ENCODE assay signal across 8 mouse cellular contexts in genomic region chr6:122811280-122811652, GRCm38 (mm10). TPM values are rescaled to one million over a fixed set of nuclear protein-coding genes. Genes with fewer than 3 reads are reported as not detected.
A peak's percentile ranks its signal among the peaks of the same experiment; 100 is the strongest.
DNase-seq lines count a peak whose midpoint lies in the region; ATAC-seq and TF ChIP-seq lines count a peak whose summit lies in the region.

No protein-coding gene starts in this region.

- no peaks in the 10 kb centered on the region for H3K27me3 ChIP-seq in C2C12 (ENCODE audit: control insufficient read depth, insufficient read depth, insufficient read length)
- no peaks in the 10 kb centered on the region for H3K27me3 ChIP-seq in embryonic facial prominence, embryonic 15.5 days
- H3K27me3 ChIP-seq in kidney, embryonic 15.5 days: no peaks in the 10 kb centered on the region

- no peaks in the 10 kb centered on the region for H3K36me3 ChIP-seq in C2C12 (ENCODE audit: control insufficient read depth, insufficient read depth)
- no peaks in the 10 kb centered on the region for H3K36me3 ChIP-seq in embryonic facial prominence, embryonic 15.5 days
- H3K36me3 ChIP-seq in kidney, embryonic 15.5 days: no peaks in the 10 kb centered on the region

- no peak for TF ChIP-seq CTCF in C2C12 (IDR thresholded peaks at IDR 0.05; ENCODE audit: control insufficient read depth, insufficient read depth, insufficient read length)
- no peak for TF ChIP-seq CTCF in bone marrow macrophage, adult 2 months (IDR thresholded peaks at IDR 0.05; ENCODE audit: low read depth, low read length)

- ATAC-seq in embryonic facial prominence, embryonic 15.5 days (ENCODE audit: insufficient number of reproducible peaks, low FRiP score, low TSS enrichment, low read depth): peak; percentile 96
- peak; percentile 96 for ATAC-seq in kidney, embryonic 15.5 days (replicated peaks; ENCODE audit: low FRiP score)

- H3K79me3 ChIP-seq in C2C12 (ENCODE audit: low read depth): no peaks in the 10 kb centered on the region

- H3ac ChIP-seq in C2C12 (ENCODE audit: control insufficient read depth, insufficient read length, low read depth): peak overlapping the region; percentile 95

- peak; percentile 95 to 97 for DNase-seq in heart, adult 9 months (ENCODE audit: low spot score in 2 of 2)
- DNase-seq in liver: peak; percentile 97
- peak; percentile 80 to 89 for DNase-seq in monocyte, adult 2 months (ENCODE audit: low read depth in 1 of 2, low spot score in 2 of 2)
- DNase-seq in spleen, postnatal 36 days (ENCODE audit: low spot score in 2 of 2): peak; percentile 95 to 97

- no peak for TF ChIP-seq POLR2A in bone marrow macrophage, adult 2 months (IDR thresholded peaks at IDR 0.05; ENCODE audit: borderline replicate concordance, low read depth, low read length)

- under 1% methylated on average over 38 of the region's 38 CpGs for WGBS in embryonic facial prominence, embryonic 15.5 days
- WGBS in kidney, embryonic 15.5 days: under 1% methylated on average over 38 of the region's 38 CpGs

- peaks cover 20% of the 10 kb centered on the region for H3K4me1 ChIP-seq in bone marrow macrophage, adult 2 months (ENCODE audit: control insufficient read depth, insufficient read depth, low read length)
- H3K4me1 ChIP-seq in embryonic facial prominence, embryonic 15.5 days: peaks cover 5% of the 10 kb centered on the region; the same call in 1 of the 2 replicates
- H3K4me1 ChIP-seq in kidney, embryonic 15.5 days: peaks cover 10% of the 10 kb centered on the region

- H3K9ac ChIP-seq in embryonic facial prominence, embryonic 15.5 days: peak overlapping the region; percentile 65
- peak overlapping the region; percentile 69 for H3K9ac ChIP-seq in kidney, embryonic 15.5 days

- H3K27ac ChIP-seq in bone marrow macrophage, adult 2 months (ENCODE audit: insufficient read depth, low read depth, low read length): peak overlapping the region; percentile 92
- H3K27ac ChIP-seq in embryonic facial prominence, embryonic 15.5 days (replicated peaks): peak overlapping the region; percentile 100
- peak overlapping the region; percentile 100 for H3K27ac ChIP-seq in kidney, embryonic 15.5 days

- no peaks in the 10 kb centered on the region for H3K9me3 ChIP-seq in embryonic facial prominence, embryonic 15.5 days (replicated peaks)
- H3K9me3 ChIP-seq in kidney, embryonic 15.5 days (replicated peaks): no peaks in the 10 kb centered on the region

- H3K4me2 ChIP-seq in embryonic facial prominence, embryonic 15.5 days (replicated peaks): peak overlapping the region; percentile 68
- peak overlapping the region; percentile 70 for H3K4me2 ChIP-seq in kidney, embryonic 15.5 days

- H3K79me2 ChIP-seq in C2C12 (ENCODE audit: control insufficient read depth, insufficient read depth): no peaks in the 10 kb centered on the region

- peak overlapping the region; percentile 48 for H3K4me3 ChIP-seq in C2C12 (ENCODE audit: insufficient read depth, poor library complexity, severe bottlenecking)
- peak overlapping the region; percentile 80 for H3K4me3 ChIP-seq in bone marrow macrophage, adult 2 months (ENCODE audit: insufficient read depth, low read length)
- peak overlapping the region; percentile 77 for H3K4me3 ChIP-seq in embryonic facial prominence, embryonic 15.5 days (replicated peaks)
- H3K4me3 ChIP-seq in kidney, embryonic 15.5 days (replicated peaks): peak overlapping the region; percentile 73

TF ChIP-seq in C2C12, 6 proteins besides CTCF, POLR2A, EP300 and RAD21:
- TF ChIP-seq FOSL1 (IDR thresholded peaks at IDR 0.05; ENCODE audit: insufficient read depth, low read length, poor library complexity, severe bottlenecking) (no peak), CEBPB (IDR thresholded peaks at IDR 0.05; ENCODE audit: low read depth) (no peak), MAX (IDR thresholded peaks at IDR 0.05) (no peak), USF1 (IDR thresholded peaks at IDR 0.05; ENCODE audit: low read depth) (no peak), MYOD1 (IDR thresholded peaks at IDR 0.05; ENCODE audit: control insufficient read depth, insufficient read length, low read depth) (no peak), MYOG (IDR thresholded peaks at IDR 0.05; ENCODE audit: control insufficient read depth, extremely low read depth, insufficient read length) (no peak)

RNA-seq across cellular contexts. Expression of gene Foxj2, which starts 8.4 kb away (rescaled TPM):
- 6.5 TPM for polyA plus RNA-seq in C2C12 (2012; fragmentation: generic; extraction: Trizol)
- polyA plus RNA-seq in bone marrow macrophage, adult 2 months (2012; ENCODE audit: insufficient read depth, insufficient read length, missing spikeins): 30.3 and 34.4 TPM in 2 replicates
- 7.4 and 8.3 TPM in 2 replicates for polyA plus RNA-seq in embryonic facial prominence, embryonic 15.5 days (2015; fragmentation: Nextera tagmentation; extraction: Ambion mirVana)
- 6.0 and 6.3 TPM in 2 replicates for polyA plus RNA-seq in kidney, embryonic 15.5 days (2015; fragmentation: Nextera tagmentation; extraction: Ambion mirVana)

RNA-seq across cellular contexts. Expression of gene Slc2a3, which starts 9.8 kb away (rescaled TPM):
- polyA plus RNA-seq in C2C12 (2012; fragmentation: generic; extraction: Trizol): 0.66 TPM
- polyA plus RNA-seq in bone marrow macrophage, adult 2 months (2012; ENCODE audit: insufficient read depth, insufficient read length, missing spikeins): 5.8 and 6.4 TPM in 2 replicates
- 30.2 and 40.2 TPM in 2 replicates for polyA plus RNA-seq in embryonic facial prominence, embryonic 15.5 days (2015; fragmentation: Nextera tagmentation; extraction: Ambion mirVana)
- polyA plus RNA-seq in kidney, embryonic 15.5 days (2015; fragmentation: Nextera tagmentation; extraction: Ambion mirVana): 7.8 and 10.4 TPM in 2 replicates

RNA-seq across cellular contexts. Expression of gene C3ar1, which starts 44.7 kb away (rescaled TPM):
- 0.91 TPM for polyA plus RNA-seq in C2C12 (2012; fragmentation: generic; extraction: Trizol)
- 718 and 808 TPM in 2 replicates for polyA plus RNA-seq in bone marrow macrophage, adult 2 months (2012; ENCODE audit: insufficient read depth, insufficient read length, missing spikeins)
- 4.0 and 4.1 TPM in 2 replicates for polyA plus RNA-seq in embryonic facial prominence, embryonic 15.5 days (2015; fragmentation: Nextera tagmentation; extraction: Ambion mirVana)
- polyA plus RNA-seq in kidney, embryonic 15.5 days (2015; fragmentation: Nextera tagmentation; extraction: Ambion mirVana): 1.9 and 2.1 TPM in 2 replicates

Comparison
In these comparisons a context has a peak if more than half of its experiments do, and no peak if none do; other contexts are left out.
1. Peak in every context shown above with its lines: DNase-seq, ATAC-seq, H3K4me3 ChIP-seq and H3K27ac ChIP-seq.
2. RNA of gene C3ar1, which starts 44.7 kb away (polyA plus RNA-seq): 718 to 808 TPM in bone marrow macrophage, adult 2 months; 4.0 to 4.1 TPM in embryonic facial prominence, embryonic 15.5 days, 1.9 to 2.1 TPM in kidney, embryonic 15.5 days and 0.91 TPM in C2C12 (single experiment); every median in the first group is over 100 times any median in the second.